Mouse (Mus musculus): ENCODE data around the gene Them5. TPM values are rescaled to one million over a fixed set of nuclear protein-coding genes. Genes with fewer than 3 reads are reported as not detected.

Them5 gene
- polyA plus RNA-seq, 1 experiment from 2014 or later, result 0.16 TPM

DNA sequence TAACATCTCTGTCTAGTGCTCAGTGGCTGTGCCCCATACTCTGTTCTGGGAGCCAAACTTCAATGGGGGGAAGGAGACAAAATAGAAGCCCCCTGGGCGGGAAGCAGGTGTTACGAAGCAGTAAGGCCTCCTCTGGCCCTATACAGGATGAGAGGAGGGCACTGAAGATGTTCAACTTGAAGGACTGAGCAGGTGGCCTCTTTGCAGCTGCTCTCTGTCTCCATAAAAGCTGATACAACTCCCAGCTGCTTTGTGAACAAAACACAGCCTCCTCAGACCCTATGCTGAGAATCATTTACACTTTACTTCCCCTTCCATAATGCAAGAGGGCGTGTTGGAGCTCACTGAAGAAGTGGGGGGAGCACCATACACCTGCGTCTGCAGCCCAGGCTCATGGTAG, 44.8 kb downstream of the Them5 start:
- Histone ChIP-seq H3K27me3 (no peaks in the 10 kb centered on the region; the same call in 1 of the 2 replicates), H3K4me1 (replicated peaks) (no peaks in the 10 kb centered on the region), H3K9ac (no peak overlapping the region), H3K4me2 (no peak overlapping the region), H3K4me3 (no peak overlapping the region), H3K9me3 (replicated peaks) (no peaks in the 10 kb centered on the region), H3K36me3 (no peaks in the 10 kb centered on the region), H3K27ac (no peak overlapping the region)
- ATAC-seq (replicated peaks; ENCODE audit: insufficient number of reproducible peaks, insufficient read depth, low FRiP score, low read depth), result no peak
- 50% methylated on average over 4 of the region's 4 CpGs for WGBS

DNA sequence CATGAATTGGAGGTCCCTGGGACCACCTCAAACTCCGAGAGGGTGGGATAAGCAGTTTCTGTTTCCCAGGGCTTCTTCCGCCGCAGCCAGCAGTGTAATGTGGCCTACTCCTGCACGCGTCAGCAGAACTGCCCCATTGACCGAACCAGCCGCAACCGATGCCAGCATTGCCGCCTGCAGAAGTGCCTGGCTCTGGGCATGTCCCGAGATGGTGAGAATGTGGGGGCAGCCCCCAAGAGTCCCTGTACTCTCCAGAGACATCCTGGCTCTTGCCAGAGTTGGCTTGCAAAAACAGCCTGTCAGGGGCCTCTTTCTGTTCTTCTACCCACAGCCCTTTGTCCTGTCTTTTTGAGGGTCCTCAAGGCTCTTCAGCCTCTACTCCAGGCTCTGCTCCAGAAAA, 45.5 kb downstream of the Them5 start:
- Histone ChIP-seq H3K9ac (no peak overlapping the region), H3K4me3 (no peak overlapping the region), H3K9me3 (replicated peaks) (no peaks in the 10 kb centered on the region), H3K4me1 (replicated peaks) (no peaks in the 10 kb centered on the region), H3K4me2 (no peak overlapping the region), H3K36me3 (no peaks in the 10 kb centered on the region), H3K27me3 (no peaks in the 10 kb centered on the region; the same call in 1 of the 2 replicates), H3K27ac (no peak overlapping the region)
- 82% methylated on average over 10 of the region's 10 CpGs for WGBS
- ATAC-seq (replicated peaks; ENCODE audit: insufficient number of reproducible peaks, insufficient read depth, low FRiP score, low read depth), result no peak

- ATAC-seq (replicated peaks; ENCODE audit: insufficient number of reproducible peaks, insufficient read depth, low FRiP score, low read depth), result no peak
- Histone ChIP-seq H3K4me1 (replicated peaks) (no peaks in the 10 kb centered on the region), H3K9ac (no peak overlapping the region), H3K4me2 (no peak overlapping the region), H3K27ac (no peak overlapping the region), H3K36me3 (no peaks in the 10 kb centered on the region), H3K9me3 (replicated peaks) (no peaks in the 10 kb centered on the region), H3K27me3 (no peaks in the 10 kb centered on the region; the same call in 1 of the 2 replicates), H3K4me3 (no peak overlapping the region)
- WGBS, result 57% methylated on average over 5 of the region's 5 CpGs
Observed at GRCm38 (mm10) chr3:94388047-94388446, 46.1 kb downstream of the Them5 start.

DNA sequence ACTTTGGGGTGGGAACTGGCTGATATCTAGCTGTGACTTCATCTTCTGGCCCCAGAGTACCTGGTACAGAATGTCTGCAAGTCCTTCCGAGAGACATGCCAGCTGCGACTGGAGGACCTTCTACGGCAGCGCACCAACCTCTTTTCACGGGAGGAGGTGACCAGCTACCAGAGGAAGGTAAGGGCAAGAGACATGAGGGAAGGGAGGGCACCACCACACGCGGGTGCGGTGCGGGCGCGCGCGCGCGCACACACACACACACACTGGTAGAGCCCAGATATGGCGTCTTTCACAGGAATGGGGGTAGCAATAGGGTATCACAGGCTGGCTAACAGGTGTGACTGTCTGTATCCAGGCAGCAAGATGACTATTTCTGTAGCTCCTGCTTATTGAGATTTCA, 47.5 kb downstream of the Them5 start:
- H3K4me3 ChIP-seq, result no peak overlapping the region
- H3K27ac ChIP-seq, result no peak overlapping the region
- no peaks in the 10 kb centered on the region for H3K4me1 ChIP-seq (replicated peaks)
- H3K36me3 ChIP-seq, result no peaks in the 10 kb centered on the region
- H3K9ac ChIP-seq, result no peak overlapping the region
- H3K9me3 ChIP-seq (replicated peaks), result no peaks in the 10 kb centered on the region
- ATAC-seq (replicated peaks; ENCODE audit: insufficient number of reproducible peaks, insufficient read depth, low FRiP score, low read depth), result no peak
- H3K4me2 ChIP-seq, result no peak overlapping the region
- no peaks in the 10 kb centered on the region; the same call in 1 of the 2 replicates for H3K27me3 ChIP-seq
- WGBS, result 87% methylated on average over 16 of the region's 16 CpGs

GRCm38 (mm10) chr3:94391001-94391400, 49.1 kb downstream of the Them5 start:
- Histone ChIP-seq H3K4me3 (no peak overlapping the region), H3K9me3 (replicated peaks) (no peaks in the 10 kb centered on the region), H3K9ac (no peak overlapping the region), H3K4me1 (replicated peaks) (no peaks in the 10 kb centered on the region), H3K27ac (no peak overlapping the region), H3K4me2 (no peak overlapping the region), H3K36me3 (no peaks in the 10 kb centered on the region), H3K27me3 (no peaks in the 10 kb centered on the region; the same call in 1 of the 2 replicates)
- ATAC-seq (replicated peaks; ENCODE audit: insufficient number of reproducible peaks, insufficient read depth, low FRiP score, low read depth), result no peak
- WGBS, result 81% methylated on average over 5 of the region's 5 CpGs

- WGBS, result 79% methylated on average over 2 of the region's 2 CpGs
- H3K4me1 ChIP-seq (replicated peaks), result no peaks in the 10 kb centered on the region
- peaks cover 6% of the 10 kb centered on the region for H3K27me3 ChIP-seq
- no peaks in the 10 kb centered on the region for H3K9me3 ChIP-seq (replicated peaks)
- no peak overlapping the region for H3K4me2 ChIP-seq
- H3K27ac ChIP-seq, result no peak overlapping the region
- H3K9ac ChIP-seq, result no peak overlapping the region
- no peaks in the 10 kb centered on the region for H3K36me3 ChIP-seq
- no peak for ATAC-seq (replicated peaks; ENCODE audit: insufficient number of reproducible peaks, insufficient read depth, low FRiP score, low read depth)
- H3K4me3 ChIP-seq, result no peak overlapping the region
Observed at GRCm38 (mm10) chr3:94392128-94392527, 50.2 kb downstream of the Them5 start.

- H3K9me3 ChIP-seq (replicated peaks), result no peaks in the 10 kb centered on the region
- ATAC-seq (replicated peaks; ENCODE audit: insufficient number of reproducible peaks, insufficient read depth, low FRiP score, low read depth), result no peak
- 67% methylated on average over 4 of the region's 4 CpGs for WGBS
Observed at GRCm38 (mm10) chr3:94393049-94393448, 51.1 kb downstream of the Them5 start.

GRCm38 (mm10) chr3:94396336-94396735, 54.4 kb downstream of the Them5 start:
- no peak overlapping the region for H3K4me2 ChIP-seq
- no peak overlapping the region for H3K4me3 ChIP-seq
- peaks cover 46% of the 10 kb centered on the region for H3K27me3 ChIP-seq
- H3K27ac ChIP-seq, result no peak overlapping the region
- H3K9ac ChIP-seq, result no peak overlapping the region
- H3K36me3 ChIP-seq, result no peaks in the 10 kb centered on the region
- no peaks in the 10 kb centered on the region for H3K9me3 ChIP-seq (replicated peaks)
- 69% methylated on average over 1 of the region's 1 CpGs for WGBS
- H3K4me1 ChIP-seq (replicated peaks), result peaks cover 9% of the 10 kb centered on the region
- no peak for ATAC-seq (replicated peaks; ENCODE audit: insufficient number of reproducible peaks, insufficient read depth, low FRiP score, low read depth)

More at GRCm38 (mm10) chr3:94393049-94393448, 51.1 kb downstream of the Them5 start:
- Histone ChIP-seq H3K9ac (no peak overlapping the region), H3K36me3 (no peaks in the 10 kb centered on the region), H3K27ac (no peak overlapping the region), H3K4me2 (no peak overlapping the region), H3K4me3 (no peak overlapping the region), H3K27me3 (peaks cover 15% of the 10 kb centered on the region), H3K4me1 (replicated peaks) (no peaks in the 10 kb centered on the region)

- peaks cover 52% of the 10 kb centered on the region for H3K27me3 ChIP-seq
Observed at GRCm38 (mm10) chr3:94396851-94397250, 55.0 kb downstream of the Them5 start.

More at GRCm38 (mm10) chr3:94396851-94397250, 55.0 kb downstream of the Them5 start:
- Histone ChIP-seq H3K4me3 (no peak overlapping the region), H3K36me3 (no peaks in the 10 kb centered on the region), H3K4me1 (replicated peaks) (peaks cover 9% of the 10 kb centered on the region), H3K4me2 (no peak overlapping the region), H3K9me3 (replicated peaks) (no peaks in the 10 kb centered on the region), H3K27ac (no peak overlapping the region), H3K9ac (no peak overlapping the region)
- 72% methylated on average over 4 of the region's 4 CpGs for WGBS
- ATAC-seq (replicated peaks; ENCODE audit: insufficient number of reproducible peaks, insufficient read depth, low FRiP score, low read depth), result no peak

Other genes with a start within 250 kb of the Them5 start
- gene Gm10696, start 163.9 kb upstream of the Them5 start, polyA plus RNA-seq (2015; fragmentation: Nextera tagmentation; extraction: Ambion mirVana), result not detected in 2 replicates
- gene Gm5286, start 145.4 kb upstream of the Them5 start, polyA plus RNA-seq (2015; fragmentation: Nextera tagmentation; extraction: Ambion mirVana), result not detected in 2 replicates
- gene Gm4778, start 78.1 kb upstream of the Them5 start, polyA plus RNA-seq (2015; fragmentation: Nextera tagmentation; extraction: Ambion mirVana), result not detected in 2 replicates
- 12.3 and 12.7 TPM in 2 replicates for gene Them4, start 32.0 kb upstream of the Them5 start, polyA plus RNA-seq (2015; fragmentation: Nextera tagmentation; extraction: Ambion mirVana)
- gene C2cd4d, start 20.3 kb downstream of the Them5 start, polyA plus RNA-seq (2015; fragmentation: Nextera tagmentation; extraction: Ambion mirVana), result 0.19 and 0.70 TPM in 2 replicates
- gene Rorc, start 30.7 kb downstream of the Them5 start, polyA plus RNA-seq (2015; fragmentation: Nextera tagmentation; extraction: Ambion mirVana), result 7.5 and 7.8 TPM in 2 replicates
- 0.09 and 0.34 TPM in 2 replicates for gene Lingo4, start 56.4 kb downstream of the Them5 start, polyA plus RNA-seq (2015; fragmentation: Nextera tagmentation; extraction: Ambion mirVana)
- 8.3 and 10.0 TPM in 2 replicates for gene Tdrkh, start 71.2 kb downstream of the Them5 start, polyA plus RNA-seq (2015; fragmentation: Nextera tagmentation; extraction: Ambion mirVana)
- 56.1 and 60.8 TPM in 2 replicates for gene Mrpl9, start 101.2 kb downstream of the Them5 start, polyA plus RNA-seq (2015; fragmentation: Nextera tagmentation; extraction: Ambion mirVana)
- gene Oaz3, start 101.8 kb downstream of the Them5 start, polyA plus RNA-seq (2015; fragmentation: Nextera tagmentation; extraction: Ambion mirVana), result 0.23 and 0.38 TPM in 2 replicates
- 1.0 and 4.5 TPM in 2 replicates for gene Celf3, start 136.2 kb downstream of the Them5 start, polyA plus RNA-seq (2015; fragmentation: Nextera tagmentation; extraction: Ambion mirVana)
- 4.9 and 6.2 TPM in 2 replicates for gene Riiad1, start 138.2 kb downstream of the Them5 start, polyA plus RNA-seq (2015; fragmentation: Nextera tagmentation; extraction: Ambion mirVana)
- gene Snx27, start 240.6 kb downstream of the Them5 start, polyA plus RNA-seq (2015; fragmentation: Nextera tagmentation; extraction: Ambion mirVana), result 30.7 and 32.0 TPM in 2 replicates